Mouse (Mus musculus): ENCODE measurements at regions not wholly inside any gene's neighbourhood (a gene's known extent, or its start where the extent isn't known, plus 50 kb on each side); places are given as distances from the start of the nearest gene placed in this dataset.
A peak's percentile ranks its signal among the peaks of the same experiment; 100 is the strongest.

DNA sequence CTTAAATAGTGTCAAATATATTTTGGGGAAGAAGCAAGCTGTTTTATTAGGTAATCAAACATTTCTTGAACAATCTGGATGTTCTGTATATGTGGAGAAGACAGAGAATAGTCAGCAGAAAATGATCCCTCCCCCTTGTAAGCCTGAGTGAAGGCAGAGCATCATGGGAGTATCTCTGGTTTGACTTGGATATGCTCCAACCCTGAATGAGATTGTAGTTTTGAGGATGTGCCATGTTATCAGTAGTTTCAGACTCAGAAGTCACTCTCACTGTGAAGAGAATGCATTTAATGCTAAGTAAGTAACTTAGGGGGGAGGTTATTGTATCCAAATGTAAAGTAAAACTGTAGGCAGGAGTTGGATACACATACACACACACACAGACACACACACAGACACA lies 95.3 kb upstream of the Tmc1 start:
- Histone ChIP-seq H3K27me3 (ENCODE audit: control insufficient read depth, insufficient read depth, low read length) (no peaks in the 10 kb centered on the region), H3K9ac (replicated peaks; ENCODE audit: low read depth, low read length) (no peak overlapping the region), H3K4me3 (ENCODE audit: low read depth, low read length) (no peak overlapping the region), H3K4me1 (ENCODE audit: control insufficient read depth, insufficient read depth, low read length) (no peaks in the 10 kb centered on the region), H3K4me2 (ENCODE audit: low read depth, low read length) (no peak overlapping the region), H3K36me3 (ENCODE audit: control insufficient read depth, insufficient read depth, low read length) (no peaks in the 10 kb centered on the region), H3K9me3 (ENCODE audit: control insufficient read depth, low read length) (no peaks in the 10 kb centered on the region), H3K27ac (ENCODE audit: low read depth, low read length) (no peak overlapping the region)
- no peak for ATAC-seq (ENCODE audit: low read depth)

DNA sequence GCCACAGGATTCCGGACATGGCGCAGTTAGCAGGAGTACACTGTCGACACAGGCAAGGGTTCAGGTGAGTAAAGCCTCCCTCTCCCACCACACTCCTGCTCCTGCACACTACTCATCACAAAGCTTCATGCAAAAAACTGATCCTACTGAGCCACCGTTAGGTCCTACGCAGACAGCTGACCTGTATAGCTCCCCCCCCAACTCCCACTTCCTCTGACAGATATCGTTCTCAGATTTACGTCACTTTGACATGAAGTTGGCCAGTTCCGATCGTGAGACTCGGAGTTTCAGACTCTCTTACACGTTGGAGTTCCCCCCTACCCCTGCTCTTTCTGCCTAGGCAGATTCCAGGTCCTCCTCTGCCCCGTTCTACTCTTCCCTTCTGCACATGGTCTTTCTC lies 91.6 kb upstream of the Tmc1 start:
- H3K27ac ChIP-seq (ENCODE audit: low read depth, low read length), result no peak overlapping the region
- H3K4me3 ChIP-seq (ENCODE audit: low read depth, low read length), result no peak overlapping the region
- 92% methylated on average over 12 of the region's 12 CpGs for WGBS
- ATAC-seq (ENCODE audit: low read depth), result no peak
- H3K4me1 ChIP-seq (ENCODE audit: control insufficient read depth, insufficient read depth, low read length), result no peaks in the 10 kb centered on the region
- H3K9me3 ChIP-seq (ENCODE audit: control insufficient read depth, low read length), result no peaks in the 10 kb centered on the region; the same call in 1 of the 2 replicates
- H3K4me2 ChIP-seq (ENCODE audit: low read depth, low read length), result no peak overlapping the region
- no peaks in the 10 kb centered on the region for H3K27me3 ChIP-seq (ENCODE audit: control insufficient read depth, insufficient read depth, low read length)
- no peak overlapping the region for H3K9ac ChIP-seq (replicated peaks; ENCODE audit: low read depth, low read length)
- no peaks in the 10 kb centered on the region for H3K36me3 ChIP-seq (ENCODE audit: control insufficient read depth, insufficient read depth, low read length)

DNA sequence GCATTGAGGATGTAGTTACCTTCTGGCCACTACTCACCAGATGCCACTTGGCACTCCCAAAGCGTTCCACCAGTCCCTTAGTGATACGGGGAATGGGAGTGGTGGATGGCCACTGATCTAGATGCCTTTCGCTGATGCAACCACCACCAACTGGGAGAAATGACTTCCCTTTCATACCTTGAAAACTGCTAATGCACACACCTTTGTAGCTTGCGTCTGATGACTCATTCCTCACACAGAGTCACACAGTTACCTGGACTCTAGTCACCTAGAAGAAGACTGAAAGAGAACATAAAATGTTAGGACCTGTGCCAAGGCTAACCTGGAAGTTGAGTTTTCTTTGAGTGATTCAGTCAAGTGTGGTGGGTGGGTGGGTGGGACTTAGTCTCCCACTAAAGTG lies 90.0 kb upstream of the Tmc1 start:
- Histone ChIP-seq H3K27ac (ENCODE audit: low read depth, low read length) (no peak overlapping the region), H3K4me3 (ENCODE audit: low read depth, low read length) (no peak overlapping the region), H3K4me2 (ENCODE audit: low read depth, low read length) (no peak overlapping the region), H3K27me3 (ENCODE audit: control insufficient read depth, insufficient read depth, low read length) (no peaks in the 10 kb centered on the region), H3K4me1 (ENCODE audit: control insufficient read depth, insufficient read depth, low read length) (no peaks in the 10 kb centered on the region), H3K9ac (replicated peaks; ENCODE audit: low read depth, low read length) (no peak overlapping the region), H3K9me3 (ENCODE audit: control insufficient read depth, low read length) (no peaks in the 10 kb centered on the region; the same call in 1 of the 2 replicates), H3K36me3 (ENCODE audit: control insufficient read depth, insufficient read depth, low read length) (no peaks in the 10 kb centered on the region)
- ATAC-seq (ENCODE audit: low read depth), result no peak
- 94% methylated on average over 4 of the region's 4 CpGs for WGBS

DNA sequence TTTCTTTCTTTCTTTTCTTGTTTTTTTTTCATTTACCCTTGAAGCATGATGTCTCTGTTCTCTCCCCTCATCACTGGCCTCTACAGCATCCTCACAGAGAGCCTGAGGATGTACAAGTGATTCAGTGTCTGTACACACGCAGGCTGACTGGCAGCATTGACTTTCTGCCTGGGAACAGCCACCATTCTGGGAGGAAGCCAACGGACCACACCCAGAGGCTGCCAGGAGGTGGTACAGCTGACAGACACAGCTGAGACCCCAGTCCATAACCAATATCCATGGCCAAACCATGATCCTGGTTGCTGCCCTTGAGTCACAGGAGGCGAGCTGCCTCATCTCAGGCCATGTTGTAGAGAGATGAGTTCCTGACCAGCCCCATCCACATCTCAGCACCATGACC lies 88.5 kb upstream of the Tmc1 start:
- no peaks in the 10 kb centered on the region for H3K27me3 ChIP-seq (ENCODE audit: control insufficient read depth, insufficient read depth, low read length)
- 76% methylated on average over 3 of the region's 3 CpGs for WGBS

DNA sequence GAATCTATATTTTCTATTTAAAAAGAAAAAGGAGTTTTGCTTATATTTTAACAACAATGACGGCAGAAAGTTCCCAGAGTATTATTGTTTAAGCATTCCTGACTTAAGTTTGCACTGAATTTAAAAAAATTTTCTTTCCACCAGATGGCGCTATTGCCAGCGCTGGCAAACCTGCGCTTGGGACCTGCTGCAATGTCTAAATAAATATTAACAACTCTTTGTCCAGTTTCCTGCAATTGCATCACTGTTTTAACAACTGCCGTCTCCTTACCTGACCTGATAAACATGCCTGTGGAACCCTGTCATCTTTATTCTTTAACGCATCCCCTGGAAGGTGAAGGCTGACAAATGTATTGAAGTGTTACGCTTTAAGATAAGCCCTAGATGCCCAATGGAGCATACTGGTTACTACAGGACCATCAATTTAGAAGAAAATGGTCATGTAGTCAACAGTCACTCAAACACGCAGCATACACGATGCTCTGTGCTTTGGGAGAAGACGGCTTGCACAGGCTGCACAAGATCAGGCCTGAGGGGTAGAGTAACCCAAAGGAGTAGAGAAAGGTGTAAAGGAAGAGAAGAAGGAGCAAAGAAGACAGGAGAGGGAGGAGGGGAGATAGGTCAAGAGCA lies 83.6 kb upstream of the Tmc1 start:
- H3K4me2 ChIP-seq (ENCODE audit: low read depth, low read length), result no peak overlapping the region
- 37% methylated on average over 10 of the region's 10 CpGs for whole genome bisulfite sequencing

More for the DNA sequence above, 88.5 kb upstream of the Tmc1 start:
- no peak overlapping the region for H3K9ac ChIP-seq (replicated peaks; ENCODE audit: low read depth, low read length)
- H3K36me3 ChIP-seq (ENCODE audit: control insufficient read depth, insufficient read depth, low read length), result no peaks in the 10 kb centered on the region
- H3K4me3 ChIP-seq (ENCODE audit: low read depth, low read length), result no peak overlapping the region
- no peak overlapping the region for H3K27ac ChIP-seq (ENCODE audit: low read depth, low read length)
- H3K9me3 ChIP-seq (ENCODE audit: control insufficient read depth, low read length), result no peaks in the 10 kb centered on the region; the same call in 1 of the 2 replicates
- H3K4me1 ChIP-seq (ENCODE audit: control insufficient read depth, insufficient read depth, low read length), result no peaks in the 10 kb centered on the region
- H3K4me2 ChIP-seq (ENCODE audit: low read depth, low read length), result no peak overlapping the region
- ATAC-seq (ENCODE audit: low read depth), result peak; percentile 30; the same call in 1 of the 2 replicates

DNA sequence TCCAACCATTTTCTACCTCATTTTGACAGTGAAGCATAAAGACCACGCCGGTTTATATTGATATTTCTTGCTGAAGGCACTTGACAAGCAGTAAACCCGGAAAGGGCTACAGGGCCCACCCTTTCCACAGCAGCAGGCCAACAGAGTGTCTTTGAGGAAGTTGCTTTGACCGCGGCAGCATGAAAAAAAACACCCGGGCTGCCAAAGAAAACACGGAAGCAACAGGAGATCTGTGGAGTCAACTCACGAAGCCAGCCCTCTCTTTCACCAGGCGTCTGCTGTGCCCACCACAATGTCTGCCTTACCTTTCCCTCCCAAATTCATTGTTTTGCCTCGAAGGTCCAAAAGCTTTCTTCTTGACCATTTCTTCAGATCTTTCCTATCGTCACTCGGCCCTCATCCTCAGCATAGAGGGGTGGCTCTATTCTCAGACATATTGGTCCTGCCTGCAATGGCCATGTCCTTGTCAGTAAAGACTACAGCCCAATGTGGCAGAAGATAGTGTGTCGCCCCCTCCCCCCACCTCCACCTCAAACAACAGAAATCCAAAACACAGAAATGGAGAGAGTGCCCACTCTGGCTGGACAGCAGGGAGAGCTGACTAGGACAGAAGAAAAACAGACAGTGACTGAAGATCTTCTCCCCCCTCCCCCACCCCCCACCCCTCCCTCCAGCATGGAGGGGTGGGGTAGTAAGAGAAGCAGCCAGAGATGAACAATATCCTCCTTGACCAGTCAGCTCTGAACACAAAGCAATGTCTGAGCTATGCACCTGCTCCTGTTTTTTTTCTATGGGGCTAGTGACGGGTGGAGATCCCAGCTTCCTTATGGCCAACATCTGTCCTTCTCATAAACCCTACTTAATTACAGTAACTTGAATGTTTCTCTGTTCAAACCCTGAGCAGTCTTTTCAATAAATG lies 82.8 kb upstream of the Tmc1 start:
- H3K4me3 ChIP-seq (ENCODE audit: low read depth, low read length), result no peak overlapping the region
- no peak overlapping the region; the same call in 1 of the 2 replicates for H3K27ac ChIP-seq (ENCODE audit: low read depth, low read length)
- no peaks in the 10 kb centered on the region for H3K36me3 ChIP-seq (ENCODE audit: control insufficient read depth, insufficient read depth, low read length)
- peak; percentile 64; the same call in 1 of the 2 replicates for ATAC-seq (ENCODE audit: low read depth)
- WGBS, result 66% methylated on average over 14 of the region's 14 CpGs
- H3K9ac ChIP-seq (replicated peaks; ENCODE audit: low read depth, low read length), result no peak overlapping the region
- H3K4me2 ChIP-seq (ENCODE audit: low read depth, low read length), result no peak overlapping the region; the same call in 1 of the 2 replicates
- H3K9me3 ChIP-seq (ENCODE audit: control insufficient read depth, low read length), result no peaks in the 10 kb centered on the region
- H3K27me3 ChIP-seq (ENCODE audit: control insufficient read depth, insufficient read depth, low read length), result no peaks in the 10 kb centered on the region
- H3K4me1 ChIP-seq (ENCODE audit: control insufficient read depth, insufficient read depth, low read length), result 0 out of 2 replicates have a peak, but pooled peaks cover 3% of the 10 kb centered on the region

More for the DNA sequence above, 83.6 kb upstream of the Tmc1 start:
- Histone ChIP-seq H3K4me3 (ENCODE audit: low read depth, low read length) (no peak overlapping the region), H3K27ac (ENCODE audit: low read depth, low read length) (no peak overlapping the region), H3K9me3 (ENCODE audit: control insufficient read depth, low read length) (no peaks in the 10 kb centered on the region), H3K9ac (replicated peaks; ENCODE audit: low read depth, low read length) (no peak overlapping the region), H3K27me3 (ENCODE audit: control insufficient read depth, insufficient read depth, low read length) (no peaks in the 10 kb centered on the region), H3K36me3 (ENCODE audit: control insufficient read depth, insufficient read depth, low read length) (no peaks in the 10 kb centered on the region), H3K4me1 (ENCODE audit: control insufficient read depth, insufficient read depth, low read length) (0 out of 2 replicates have a peak, but pooled peaks cover 3% of the 10 kb centered on the region)
- peak; percentile 75; the same call in 1 of the 2 replicates for ATAC-seq (ENCODE audit: low read depth)

DNA sequence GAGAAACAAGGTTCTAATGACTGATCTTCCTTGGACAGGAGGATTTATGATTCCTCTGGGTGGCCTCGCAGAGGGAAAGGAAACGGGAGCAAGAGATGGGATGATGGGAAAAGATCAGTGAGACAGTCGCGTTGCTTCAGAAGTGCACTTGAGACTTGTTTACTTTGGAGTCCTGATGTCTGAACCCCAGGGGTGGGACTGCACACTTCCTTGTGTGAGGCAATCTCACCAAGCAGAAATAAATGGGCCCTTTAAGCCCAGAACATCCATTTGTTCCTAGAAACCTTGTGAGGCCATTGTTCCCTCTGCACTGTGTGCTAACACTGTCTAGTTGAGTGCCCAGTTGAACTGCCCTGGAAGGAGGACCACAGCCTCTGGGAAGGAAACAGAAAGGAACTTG lies 81.5 kb upstream of the Tmc1 start:
- H3K4me1 ChIP-seq (ENCODE audit: control insufficient read depth, insufficient read depth, low read length), result 0 out of 2 replicates have a peak, but pooled peaks cover 3% of the 10 kb centered on the region
- 33% methylated on average over 4 of the region's 4 CpGs for WGBS
- H3K9me3 ChIP-seq (ENCODE audit: control insufficient read depth, low read length), result no peaks in the 10 kb centered on the region
- H3K27me3 ChIP-seq (ENCODE audit: control insufficient read depth, insufficient read depth, low read length), result no peaks in the 10 kb centered on the region
- no peak overlapping the region for H3K9ac ChIP-seq (replicated peaks; ENCODE audit: low read depth, low read length)
- H3K4me3 ChIP-seq (ENCODE audit: low read depth, low read length), result no peak overlapping the region
- no peak for ATAC-seq (ENCODE audit: low read depth)
- H3K27ac ChIP-seq (ENCODE audit: low read depth, low read length), result no peak overlapping the region
- no peaks in the 10 kb centered on the region for H3K36me3 ChIP-seq (ENCODE audit: control insufficient read depth, insufficient read depth, low read length)
- no peak overlapping the region for H3K4me2 ChIP-seq (ENCODE audit: low read depth, low read length)

DNA sequence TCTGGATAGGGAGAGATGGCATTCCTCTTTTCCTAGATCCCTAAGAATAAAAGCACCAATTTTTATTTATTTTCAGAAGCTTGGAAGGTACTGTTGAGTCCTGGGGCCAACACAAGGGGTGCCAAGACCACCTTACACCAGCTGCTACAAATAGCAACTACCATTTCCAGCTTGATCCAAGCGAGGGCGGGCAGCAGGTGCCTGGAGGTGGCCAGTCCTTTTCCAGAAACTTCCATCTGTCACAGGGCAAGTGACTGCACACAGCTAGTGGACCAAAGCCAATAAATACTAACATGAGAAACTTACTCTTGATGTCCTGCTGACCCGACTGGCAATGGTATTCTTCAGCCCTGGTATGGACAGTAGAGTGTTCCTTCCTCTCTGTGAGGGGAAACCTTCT lies 80.0 kb upstream of the Tmc1 start:
- H3K36me3 ChIP-seq (ENCODE audit: control insufficient read depth, insufficient read depth, low read length), result no peaks in the 10 kb centered on the region
- H3K4me1 ChIP-seq (ENCODE audit: control insufficient read depth, insufficient read depth, low read length), result 0 out of 2 replicates have a peak, but pooled peaks cover 3% of the 10 kb centered on the region
- no peak overlapping the region for H3K9ac ChIP-seq (replicated peaks; ENCODE audit: low read depth, low read length)
- 94% methylated on average over 3 of the region's 3 CpGs for WGBS
- no peak overlapping the region for H3K4me2 ChIP-seq (ENCODE audit: low read depth, low read length)
- no peak overlapping the region for H3K27ac ChIP-seq (ENCODE audit: low read depth, low read length)
- ATAC-seq (ENCODE audit: low read depth), result no peak
- no peaks in the 10 kb centered on the region for H3K27me3 ChIP-seq (ENCODE audit: control insufficient read depth, insufficient read depth, low read length)
- H3K9me3 ChIP-seq (ENCODE audit: control insufficient read depth, low read length), result no peaks in the 10 kb centered on the region
- H3K4me3 ChIP-seq (ENCODE audit: low read depth, low read length), result no peak overlapping the region

DNA sequence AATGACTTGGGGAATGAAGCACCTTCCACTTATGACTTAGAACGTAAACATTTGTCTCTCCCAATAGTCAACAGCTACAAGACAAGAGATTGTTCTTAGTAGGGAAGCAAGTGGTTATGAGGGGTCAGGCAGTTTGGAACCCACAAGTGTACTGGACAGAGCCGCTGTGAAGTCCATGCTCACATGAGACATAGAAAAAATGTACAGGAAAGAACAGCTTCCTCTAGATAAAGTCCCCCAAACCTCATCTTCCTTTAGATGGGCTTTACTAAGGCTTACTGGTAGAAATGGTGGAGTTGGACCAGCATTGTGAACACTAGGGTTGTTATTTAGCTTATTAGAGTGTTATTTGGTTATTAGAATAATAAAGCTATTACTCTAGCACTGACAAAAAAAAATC lies 78.6 kb upstream of the Tmc1 start:
- Histone ChIP-seq H3K4me2 (ENCODE audit: low read depth, low read length) (no peak overlapping the region), H3K4me3 (ENCODE audit: low read depth, low read length) (no peak overlapping the region), H3K9ac (replicated peaks; ENCODE audit: low read depth, low read length) (no peak overlapping the region), H3K4me1 (ENCODE audit: control insufficient read depth, insufficient read depth, low read length) (0 out of 2 replicates have a peak, but pooled peaks cover 3% of the 10 kb centered on the region), H3K27ac (ENCODE audit: low read depth, low read length) (no peak overlapping the region), H3K9me3 (ENCODE audit: control insufficient read depth, low read length) (no peaks in the 10 kb centered on the region), H3K36me3 (ENCODE audit: control insufficient read depth, insufficient read depth, low read length) (no peaks in the 10 kb centered on the region), H3K27me3 (ENCODE audit: control insufficient read depth, insufficient read depth, low read length) (no peaks in the 10 kb centered on the region)
- 91% methylated on average over 2 of the region's 2 CpGs for WGBS
- ATAC-seq (ENCODE audit: low read depth), result no peak
